Mouse (Mus musculus) erythroblast, embryonic 14.5 days (primary cell): ENCODE data around the gene Tbx15.

ENCODE experiments used
- GATA1 ChIP-seq: IDR thresholded peaks from 2 replicates; pipeline ENCODE4 v1.6.1; 2012; ENCODE audit warnings: low read length, inconsistent platforms, mixed read lengths
- TAL1 ChIP-seq: IDR thresholded peaks from 3 replicates; pipeline ENCODE4 v1.6.1; 2012; ENCODE audit warnings: low read length, inconsistent platforms, mixed read lengths

- no peak for TF ChIP-seq GATA1
- no peak for TF ChIP-seq TAL1
These were observed 17.7 kb downstream of the Tbx15 start for GRCm38 (mm10) chr3:99257586-99258577.
